In the genomic region with DNA sequence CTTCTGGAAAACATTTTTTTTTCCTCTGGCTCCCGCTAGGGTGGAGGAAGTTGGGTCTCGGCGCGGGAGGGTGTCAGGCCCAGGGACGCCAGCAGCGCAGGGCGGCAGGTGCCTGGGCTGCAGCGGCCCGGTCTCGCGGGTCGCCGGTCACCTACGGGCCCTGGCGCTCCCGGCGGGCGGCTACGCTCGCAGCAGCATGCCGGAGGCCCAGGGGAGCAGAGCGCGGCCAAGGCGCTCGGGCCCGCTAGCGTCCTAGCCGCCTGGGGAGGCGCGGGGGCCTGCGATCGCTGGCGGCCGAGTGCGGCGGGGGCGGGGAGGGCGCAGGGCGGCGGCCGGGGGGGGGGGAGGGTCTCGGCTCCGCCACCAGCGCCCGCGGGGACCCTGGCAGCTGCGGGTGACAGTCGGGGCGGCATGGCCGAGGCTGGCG, we compare ENCODE assay signal across 8 mouse cellular contexts. TPM values are rescaled to one million over a fixed set of nuclear protein-coding genes. Genes with fewer than 3 reads are reported as not detected.
DNase-seq lines count a peak whose midpoint lies in the region; ATAC-seq lines count a peak whose summit lies in the region.

No protein-coding gene starts in this region.

- under 1% methylated on average over 28 of the region's 51 CpGs for WGBS in embryonic facial prominence, embryonic 13.5 days
- under 1% methylated on average over 27 of the region's 51 CpGs for WGBS in liver, embryonic 12.5 days (ENCODE audit: insufficient replicate concordance)

- H3K4me1 ChIP-seq in embryonic facial prominence, embryonic 13.5 days: peaks cover 23% of the 10 kb centered on the region
- H3K4me1 ChIP-seq in liver, embryonic 12.5 days: peaks cover 41% of the 10 kb centered on the region

- no peaks in the 10 kb centered on the region for H3K9me3 ChIP-seq in embryonic facial prominence, embryonic 13.5 days
- no peaks in the 10 kb centered on the region for H3K9me3 ChIP-seq in liver, embryonic 12.5 days (replicated peaks)

- H3K9ac ChIP-seq in embryonic facial prominence, embryonic 13.5 days: peak overlapping the region; percentile 91
- peak overlapping the region; percentile 97 for H3K9ac ChIP-seq in liver, embryonic 12.5 days

- peak; percentile 63 for ATAC-seq in embryonic facial prominence, embryonic 13.5 days (ENCODE audit: insufficient number of reproducible peaks, insufficient read depth, low FRiP score, low TSS enrichment, low read depth)
- ATAC-seq in liver, embryonic 12.5 days: peak; percentile 62
- ATAC-seq in monocyte, adult 5-6 weeks (replicated peaks; ENCODE audit: insufficient number of reproducible peaks, low FRiP score, low TSS enrichment, poor library complexity, severe bottlenecking): peak; percentile 54

- DNase-seq in B cell, adult 2 months: peak; percentile 68 to 72
- DNase-seq in adrenal gland, postnatal 25 days: peak; percentile 68
- peak; percentile 73 for DNase-seq in heart, adult 8-10 months (ENCODE audit: low spot score)
- DNase-seq in kidney, adult 8-10 months: peak; percentile 74 to 76
- peak; percentile 67 to 75 for DNase-seq in spleen, postnatal 36 days (ENCODE audit: low spot score in 2 of 2)

- peak overlapping the region; percentile 85 for H3K27ac ChIP-seq in embryonic facial prominence, embryonic 13.5 days
- H3K27ac ChIP-seq in liver, embryonic 12.5 days: peak overlapping the region; percentile 95

- H3K4me2 ChIP-seq in embryonic facial prominence, embryonic 13.5 days: peak overlapping the region; percentile 96
- H3K4me2 ChIP-seq in liver, embryonic 12.5 days: peak overlapping the region; percentile 94

- no peaks in the 10 kb centered on the region for H3K36me3 ChIP-seq in embryonic facial prominence, embryonic 13.5 days
- H3K36me3 ChIP-seq in liver, embryonic 12.5 days: no peaks in the 10 kb centered on the region

- H3K27me3 ChIP-seq in embryonic facial prominence, embryonic 13.5 days: no peaks in the 10 kb centered on the region
- no peaks in the 10 kb centered on the region for H3K27me3 ChIP-seq in liver, embryonic 12.5 days (replicated peaks)

- H3K4me3 ChIP-seq in embryonic facial prominence, embryonic 13.5 days: peak overlapping the region; percentile 82
- H3K4me3 ChIP-seq in liver, embryonic 12.5 days: peak overlapping the region; percentile 95

RNA-seq across cellular contexts. Expression of gene Kat2b, which starts 0.3 kb away (rescaled TPM):
- 63.7 and 97.1 TPM in 2 replicates for total RNA-seq in adrenal gland, postnatal 25 days (2021)
- 3.7 and 5.1 TPM in 2 replicates for polyA plus RNA-seq in embryonic facial prominence, embryonic 13.5 days (2015; fragmentation: Nextera tagmentation; extraction: Ambion mirVana)
- 100 to 1,000 TPM in 1 of 4 experiments, 10 to 100 TPM in 3; 78.8 to 106 (median 88.9) TPM for total RNA-seq in heart, adult 8-10 months (2022)
- polyA plus RNA-seq in liver, embryonic 12.5 days (2016; fragmentation: Nextera tagmentation; extraction: Ambion mirVana): 4.9 and 5.1 TPM in 2 replicates
- total RNA-seq in monocyte, adult 5-6 weeks (2017): 58.3 to 89.5 TPM (median 71.8 TPM) in 3 replicates

RNA-seq across cellular contexts. Expression of gene Pp2d1, which starts 27.7 kb away (rescaled TPM):
- not detected in 2 replicates for total RNA-seq in adrenal gland, postnatal 25 days (2021)
- 0.22 and 0.31 TPM in 2 replicates for polyA plus RNA-seq in embryonic facial prominence, embryonic 13.5 days (2015; fragmentation: Nextera tagmentation; extraction: Ambion mirVana)
- not detected for total RNA-seq in heart, adult 8-10 months (2022)
- polyA plus RNA-seq in liver, embryonic 12.5 days (2016; fragmentation: Nextera tagmentation; extraction: Ambion mirVana): 0.14 and 0.21 TPM in 2 replicates
- 0.29 TPM in 1 of 3 replicates, not detected in the others for total RNA-seq in monocyte, adult 5-6 weeks (2017)

Comparison
In these comparisons a context has a peak if more than half of its experiments do, and no peak if none do; other contexts are left out.
1. Peak in every context shown above with its lines: DNase-seq, ATAC-seq, H3K4me3 ChIP-seq and H3K27ac ChIP-seq.